Mouse (Mus musculus) hindbrain, embryonic 12.5 days (tissue): ENCODE measurements at regions not wholly inside any gene's neighbourhood (a gene's known extent, or its start where the extent isn't known, plus 50 kb on each side); places are given as distances from the start of the nearest gene placed in this dataset.

ENCODE experiments used
- ATAC-seq: fragments of 200-750 bp; cut with Nextera tagmentation; 2 replicates; pipeline ENCODE4 v1.8.0; 2017; ENCODE audit warnings: moderate TSS enrichment; ENCODE audit not compliant: low FRiP score
- H3K27ac ChIP-seq: fragments of 300-500 bp; sonication (generic); 2 replicates; pipeline ENCODE4 v1.5.1; 2016; ENCODE audit warnings: mild to moderate bottlenecking
- H3K27me3 ChIP-seq: fragments of 300-500 bp; sonication (generic); 2 replicates; pipeline ENCODE4 v1.6.1; 2016; ENCODE audit warnings: mild to moderate bottlenecking
- H3K36me3 ChIP-seq: fragments of 300-500 bp; sonication (generic); 2 replicates; pipeline ENCODE4 v1.6.1; 2016; ENCODE audit warnings: mild to moderate bottlenecking
- H3K4me1 ChIP-seq: fragments of 300-500 bp; sonication (generic); 2 replicates; pipeline ENCODE4 v1.6.1; 2016
- H3K4me2 ChIP-seq: fragments of 300-500 bp; sonication (generic); replicated peaks from 2 replicates; pipeline ENCODE4 v1.6.1; 2016; ENCODE audit warnings: mild to moderate bottlenecking
- H3K4me3 ChIP-seq: fragments of 300-500 bp; sonication (generic); 2 replicates; pipeline ENCODE4 v1.5.1; 2016; ENCODE audit warnings: mild to moderate bottlenecking
- H3K9ac ChIP-seq: fragments of 300-500 bp; sonication (generic); 2 replicates; pipeline ENCODE4 v1.6.1; 2016; ENCODE audit warnings: mild to moderate bottlenecking, moderate library complexity
- H3K9me3 ChIP-seq: fragments of 300-500 bp; sonication (generic); replicated peaks from 2 replicates; pipeline ENCODE4 v1.6.1; 2016; ENCODE audit warnings: mild to moderate bottlenecking
- WGBS: fragments of 180-500 bp; shearing (Covaris S2); methylation state at CpG from one replicate; pipeline ENCODE4 v1.1.7; 2016; 5-methylcytosine and 5-hydroxymethylcytosine counted together

- Histone ChIP-seq H3K9ac (no peak overlapping the region), H3K27ac (no peak overlapping the region), H3K4me3 (no peak overlapping the region), H3K4me2 (no peak overlapping the region), H3K9me3 (no peaks in the 10 kb centered on the region), H3K36me3 (no peaks in the 10 kb centered on the region), H3K27me3 (no peaks in the 10 kb centered on the region), H3K4me1 (peaks cover 13% of the 10 kb centered on the region)
- ATAC-seq = no peak
- 54% methylated on average over 5 of the region's 6 CpGs for WGBS
Measured at GRCm38 (mm10) chr13:102586215-102586614, 107.1 kb upstream of the Cd180 start.

- Histone ChIP-seq H3K9me3 (no peaks in the 10 kb centered on the region), H3K27ac (peak overlapping the region; percentile 44), H3K27me3 (no peaks in the 10 kb centered on the region), H3K9ac (no peak overlapping the region), H3K4me3 (no peak overlapping the region), H3K4me1 (peaks cover 11% of the 10 kb centered on the region), H3K4me2 (0 out of 2 replicates have a peak overlapping the region, but pooled peaks have one; percentile 6), H3K36me3 (no peaks in the 10 kb centered on the region)
- 51% methylated on average over 18 of the region's 18 CpGs for WGBS
- ATAC-seq = peak; percentile 75
Measured at GRCm38 (mm10) chr13:102589680-102590435, 103.5 kb upstream of the Cd180 start.

DNA sequence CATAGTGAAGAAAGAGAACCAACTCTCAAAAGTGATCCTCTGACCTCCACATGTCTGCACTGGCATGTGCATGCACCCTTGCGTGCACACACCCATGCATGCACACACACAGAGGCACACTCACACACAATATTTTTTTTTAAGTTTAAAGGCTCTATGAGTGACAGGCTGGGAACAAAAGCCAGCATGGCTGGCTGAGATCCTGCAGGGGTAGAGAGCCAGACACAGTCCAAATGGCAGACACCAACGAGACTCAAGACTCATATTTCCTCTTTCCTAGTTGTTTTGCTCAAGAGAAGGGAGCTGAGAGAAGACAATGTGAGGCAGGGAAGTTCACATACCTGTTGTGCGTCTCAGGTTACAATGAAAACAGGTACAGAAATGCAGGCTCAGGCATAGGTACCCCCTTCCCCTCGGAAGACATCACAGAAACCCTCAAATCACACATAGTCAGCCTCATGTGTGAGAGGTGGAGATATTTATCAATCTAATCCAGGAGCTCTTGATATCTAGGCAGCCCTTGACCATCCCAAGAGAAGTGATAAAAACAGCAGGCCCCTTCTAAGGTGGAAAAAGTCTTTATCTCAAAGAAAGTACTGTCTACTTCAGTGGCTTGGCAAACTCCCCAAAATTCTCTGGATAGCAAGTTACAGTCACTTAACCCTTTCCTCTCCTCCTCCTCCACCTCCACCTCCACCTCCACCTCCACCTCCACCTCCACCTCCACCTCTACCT is 101.4 kb upstream of the Cd180 start:
- Histone ChIP-seq H3K36me3 (no peaks in the 10 kb centered on the region), H3K27ac (no peak overlapping the region), H3K4me3 (no peak overlapping the region), H3K4me1 (peaks cover 11% of the 10 kb centered on the region), H3K27me3 (no peaks in the 10 kb centered on the region), H3K9ac (no peak overlapping the region), H3K9me3 (no peaks in the 10 kb centered on the region), H3K4me2 (no peak overlapping the region)
- WGBS = 77% methylated on average over 4 of the region's 4 CpGs
- no peak for ATAC-seq

GRCm38 (mm10) chr13:102593405-102594200 is 99.8 kb upstream of the Cd180 start:
- Histone ChIP-seq H3K9me3 (no peaks in the 10 kb centered on the region), H3K4me1 (peaks cover 11% of the 10 kb centered on the region), H3K9ac (no peak overlapping the region), H3K4me2 (no peak overlapping the region), H3K27ac (no peak overlapping the region), H3K27me3 (0 out of 2 replicates have a peak, but pooled peaks cover 2% of the 10 kb centered on the region), H3K36me3 (no peaks in the 10 kb centered on the region), H3K4me3 (no peak overlapping the region)
- ATAC-seq = no peak
- WGBS = 92% methylated on average over 12 of the region's 12 CpGs

DNA sequence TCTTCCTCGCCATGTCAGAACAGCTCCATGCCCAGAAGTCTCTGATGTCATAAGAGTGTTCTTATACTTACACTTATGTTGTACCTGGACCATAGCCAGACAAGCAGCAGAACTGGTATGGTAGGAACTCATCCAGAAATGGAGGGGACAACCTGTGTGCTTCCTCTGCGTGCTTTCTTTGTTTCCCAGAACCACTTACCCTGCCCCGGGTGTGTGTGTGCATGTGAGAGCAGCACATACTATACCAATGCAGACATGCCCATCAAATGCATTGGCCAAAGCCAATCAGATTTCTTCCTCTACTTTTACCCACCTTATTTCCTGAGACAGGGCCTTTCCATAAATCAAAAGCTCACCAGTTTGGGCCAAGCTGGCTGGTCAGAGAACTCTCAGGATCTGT is 99.2 kb upstream of the Cd180 start:
- Histone ChIP-seq H3K27me3 (0 out of 2 replicates have a peak, but pooled peaks cover 2% of the 10 kb centered on the region), H3K9me3 (no peaks in the 10 kb centered on the region), H3K27ac (no peak overlapping the region), H3K9ac (no peak overlapping the region), H3K36me3 (no peaks in the 10 kb centered on the region), H3K4me1 (peaks cover 11% of the 10 kb centered on the region), H3K4me3 (no peak overlapping the region), H3K4me2 (no peak overlapping the region)
- ATAC-seq = no peak
- WGBS = 90% methylated on average over 3 of the region's 3 CpGs

DNA sequence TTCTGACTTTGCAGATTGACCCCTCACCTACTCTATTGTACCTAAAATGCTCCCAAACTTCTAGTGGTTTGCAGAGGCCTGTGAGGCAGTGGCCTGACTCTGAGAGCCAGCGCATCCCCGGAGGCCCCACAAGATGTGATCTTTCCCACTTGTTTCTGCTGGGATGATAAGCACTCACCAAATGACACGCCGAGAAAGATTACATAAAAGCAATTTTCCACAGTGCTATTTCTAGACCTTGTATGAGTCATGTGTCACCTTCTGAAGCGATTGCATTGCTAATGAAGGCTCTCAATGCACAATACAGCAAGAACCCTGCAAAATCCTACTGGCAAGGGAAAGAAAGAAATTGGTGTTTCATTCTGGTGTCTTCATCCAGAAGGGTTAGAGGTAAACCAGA is 97.8 kb upstream of the Cd180 start:
- H3K36me3 ChIP-seq = no peaks in the 10 kb centered on the region
- ATAC-seq = no peak
- WGBS = 84% methylated on average over 5 of the region's 5 CpGs
- no peak overlapping the region for H3K4me3 ChIP-seq
- peaks cover 5% of the 10 kb centered on the region for H3K4me1 ChIP-seq
- H3K9me3 ChIP-seq = no peaks in the 10 kb centered on the region
- H3K27me3 ChIP-seq = 0 out of 2 replicates have a peak, but pooled peaks cover 2% of the 10 kb centered on the region
- no peak overlapping the region for H3K9ac ChIP-seq
- H3K4me2 ChIP-seq = no peak overlapping the region
- H3K27ac ChIP-seq = no peak overlapping the region

- Histone ChIP-seq H3K36me3 (no peaks in the 10 kb centered on the region), H3K4me1 (peaks cover 4% of the 10 kb centered on the region), H3K9me3 (no peaks in the 10 kb centered on the region), H3K27ac (no peak overlapping the region), H3K27me3 (0 out of 2 replicates have a peak, but pooled peaks cover 2% of the 10 kb centered on the region), H3K4me3 (no peak overlapping the region), H3K4me2 (no peak overlapping the region), H3K9ac (no peak overlapping the region)
- no peak for ATAC-seq
- 88% methylated on average over 2 of the region's 2 CpGs for WGBS
Measured at GRCm38 (mm10) chr13:102596101-102596500, 97.3 kb upstream of the Cd180 start.

DNA sequence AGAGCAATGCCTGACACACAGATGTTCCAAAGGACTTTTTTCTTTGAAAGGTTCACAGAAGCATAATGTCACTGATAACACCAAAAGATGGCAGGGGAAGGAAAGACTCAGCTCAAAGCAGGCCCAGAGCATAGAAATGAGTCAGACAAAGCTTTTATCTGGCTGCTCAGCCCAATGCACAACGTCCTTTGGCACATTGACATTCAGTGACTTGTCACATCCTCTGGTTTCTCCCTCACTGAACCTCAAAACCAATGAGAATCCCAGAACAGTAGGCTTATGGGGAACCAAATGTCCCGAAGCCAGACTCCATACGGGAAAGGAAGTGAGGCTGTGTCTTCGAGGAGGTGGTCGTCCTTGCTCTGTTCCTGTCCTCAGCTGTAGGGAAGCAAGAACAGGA is 95.2 kb upstream of the Cd180 start:
- no peak overlapping the region for H3K9ac ChIP-seq
- 83% methylated on average over 5 of the region's 5 CpGs for WGBS
- peaks cover 4% of the 10 kb centered on the region for H3K4me1 ChIP-seq
- no peaks in the 10 kb centered on the region for H3K9me3 ChIP-seq
- H3K27me3 ChIP-seq = 0 out of 2 replicates have a peak, but pooled peaks cover 2% of the 10 kb centered on the region
- H3K4me2 ChIP-seq = no peak overlapping the region
- no peak for ATAC-seq
- H3K4me3 ChIP-seq = no peak overlapping the region
- no peak overlapping the region for H3K27ac ChIP-seq
- no peaks in the 10 kb centered on the region for H3K36me3 ChIP-seq

DNA sequence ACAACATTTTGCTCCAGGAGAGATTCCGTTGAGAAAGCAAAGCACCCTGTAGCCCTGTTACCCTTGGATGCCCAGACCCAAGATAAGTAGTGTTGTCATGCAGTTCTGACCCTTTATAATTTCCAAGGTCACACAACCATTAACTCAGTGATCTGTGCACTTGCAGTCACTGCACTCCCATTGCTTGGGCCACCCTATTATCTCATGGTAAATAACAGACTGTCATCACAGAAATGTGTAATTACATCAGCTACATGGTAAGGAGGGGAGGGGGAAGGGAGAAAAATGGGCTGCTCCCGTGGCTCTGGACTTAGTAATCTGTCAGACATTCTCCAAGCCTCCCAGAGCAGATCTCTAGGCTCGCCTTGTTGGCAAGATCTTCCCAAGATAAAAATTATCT is 93.8 kb upstream of the Cd180 start:
- Histone ChIP-seq H3K9ac (no peak overlapping the region), H3K4me2 (no peak overlapping the region), H3K4me3 (no peak overlapping the region), H3K9me3 (no peaks in the 10 kb centered on the region), H3K36me3 (no peaks in the 10 kb centered on the region), H3K4me1 (peaks cover 4% of the 10 kb centered on the region), H3K27ac (no peak overlapping the region), H3K27me3 (0 out of 2 replicates have a peak, but pooled peaks cover 2% of the 10 kb centered on the region)
- WGBS = 53% methylated on average over 3 of the region's 3 CpGs
- peak; percentile 63; the same call in 1 of the 2 replicates for ATAC-seq

- Histone ChIP-seq H3K9ac (no peak overlapping the region), H3K4me1 (peaks cover 4% of the 10 kb centered on the region), H3K4me2 (no peak overlapping the region), H3K27ac (no peak overlapping the region; the same call in 1 of the 2 replicates), H3K27me3 (0 out of 2 replicates have a peak, but pooled peaks cover 2% of the 10 kb centered on the region), H3K4me3 (no peak overlapping the region), H3K36me3 (no peaks in the 10 kb centered on the region), H3K9me3 (no peaks in the 10 kb centered on the region)
- WGBS = 36% methylated on average over 4 of the region's 4 CpGs
- no peak for ATAC-seq
Measured at GRCm38 (mm10) chr13:102600026-102600425, 93.3 kb upstream of the Cd180 start.

GRCm38 (mm10) chr13:102624461-102624860 is 68.9 kb upstream of the Cd180 start:
- H3K36me3 ChIP-seq = no peaks in the 10 kb centered on the region
- H3K9ac ChIP-seq = no peak overlapping the region
- H3K4me3 ChIP-seq = no peak overlapping the region
- H3K27me3 ChIP-seq = no peaks in the 10 kb centered on the region
- no peaks in the 10 kb centered on the region for H3K9me3 ChIP-seq
- no peak overlapping the region for H3K4me2 ChIP-seq
- no peak overlapping the region for H3K27ac ChIP-seq
- WGBS = 82% methylated on average over 2 of the region's 2 CpGs
- peaks cover 7% of the 10 kb centered on the region; the same call in 1 of the 2 replicates for H3K4me1 ChIP-seq
- ATAC-seq = no peak
